Mouse (Mus musculus) spleen, adult 2 months (tissue): ENCODE measurements around the gene Ubac1. TPM values are rescaled to one million over a fixed set of nuclear protein-coding genes. Genes with fewer than 3 reads are reported as not detected.

Experiments used
- DNase-seq, 2 experiments: peaks; one replicate each; pipeline versions ENCODE4 v3.0.0 to v3.0.0-alpha.2; 2012 to 2021; ENCODE audit warnings: low spot score in 2 of 2, low read depth in 1 of 2
- H3K27ac ChIP-seq: fragments of 200-500 bp; 2 replicates; pipeline ENCODE4 v1.5.1; 2012; ENCODE audit warnings: low read length, inconsistent platforms; ENCODE audit not compliant: insufficient read depth
- H3K27me3 ChIP-seq: fragments of 200-500 bp; 2 replicates; pipeline ENCODE4 v1.6.1; 2012; ENCODE audit warnings: mild to moderate bottlenecking, moderate library complexity, low read length, inconsistent platforms; ENCODE audit not compliant: control insufficient read depth, insufficient read depth
- H3K36me3 ChIP-seq: fragments of 200-500 bp; 2 replicates; pipeline ENCODE4 v1.6.1; 2012; ENCODE audit warnings: mild to moderate bottlenecking, low read length, inconsistent platforms; ENCODE audit not compliant: control insufficient read depth, insufficient read depth
- H3K4me1 ChIP-seq: fragments of 200-500 bp; 2 replicates; pipeline ENCODE4 v1.6.1; 2011; ENCODE audit warnings: inconsistent platforms; ENCODE audit not compliant: control insufficient read depth, insufficient read depth, insufficient read length
- H3K4me3 ChIP-seq: fragments of 200-500 bp; 2 replicates; pipeline ENCODE4 v1.5.1; 2011; ENCODE audit warnings: mild to moderate bottlenecking, inconsistent platforms; ENCODE audit not compliant: insufficient read depth, insufficient read length; ENCODE audit errors: extremely low read depth
- CTCF ChIP-seq: fragments of 200-500 bp; IDR thresholded peaks from 2 replicates; pipeline ENCODE4 v1.5.1; 2011; ENCODE audit warnings: mild to moderate bottlenecking, inconsistent platforms; ENCODE audit not compliant: insufficient read depth, insufficient read length, insufficient replicate concordance; ENCODE audit errors: extremely low read depth
- POLR2A ChIP-seq: fragments of 200-500 bp; IDR thresholded peaks from 2 replicates; pipeline ENCODE4 v1.6.1; 2011; ENCODE audit warnings: low read depth, low read length, inconsistent platforms
- WGBS: fragments of 180-500 bp; shearing (Covaris S2); methylation state at CpG from one replicate; pipeline ENCODE4 v1.1.7; 2018; 5-methylcytosine and 5-hydroxymethylcytosine counted together
- polyA plus RNA-seq: library from polyadenylated mRNA; depleted of rRNA; stranded (reverse); fragments of >200 nt; gene quantifications from 2 replicates; pipeline ENCODE4 v1.2.3, GENCODE M21; 2012

Ubac1 gene
- polyA plus RNA-seq, 1 experiment, result 80.2 TPM

DNA sequence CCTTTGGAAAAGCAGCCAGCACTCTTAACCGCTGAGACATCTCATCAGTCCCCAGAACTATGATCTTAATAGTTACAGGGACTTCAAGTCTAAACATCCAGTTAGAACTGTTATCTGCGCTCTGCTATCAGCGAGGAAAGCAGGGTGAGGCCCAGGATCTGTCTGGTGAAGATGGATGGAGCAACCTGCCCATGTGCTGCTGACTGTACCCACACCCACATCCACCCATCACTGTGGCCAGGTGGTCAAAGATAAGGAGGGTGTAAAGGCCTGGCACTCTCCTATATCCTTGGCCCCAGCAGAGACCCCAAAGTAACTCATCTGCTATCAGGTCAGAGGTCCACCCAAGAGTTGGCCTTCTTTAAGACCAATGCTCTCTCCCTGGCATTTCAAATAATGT lies 7.9 kb downstream of the Ubac1 start:
- Histone ChIP-seq H3K4me1 (no peaks in the 10 kb centered on the region), H3K27ac (no peak overlapping the region), H3K4me3 (no peak overlapping the region), H3K27me3 (no peaks in the 10 kb centered on the region), H3K36me3 (peaks cover 30% of the 10 kb centered on the region)
- DNase-seq, result no peak
- TF ChIP-seq POLR2A, result no peak
- TF ChIP-seq CTCF, result no peak
- WGBS, result 87% methylated on average over 3 of the region's 3 CpGs

- TF ChIP-seq POLR2A (no peak), CTCF (no peak)
- H3K4me1 ChIP-seq, result no peaks in the 10 kb centered on the region
- H3K27me3 ChIP-seq, result no peaks in the 10 kb centered on the region
- no peak overlapping the region for H3K4me3 ChIP-seq
- WGBS, result 78% methylated on average over 1 of the region's 1 CpGs
- DNase-seq, result no peak
- H3K27ac ChIP-seq, result no peak overlapping the region
- H3K36me3 ChIP-seq, result peaks cover 48% of the 10 kb centered on the region
Observed at GRCm38 (mm10) chr2:26011420-26011819, 10.1 kb downstream of the Ubac1 start.

- no peak for TF ChIP-seq CTCF
- no peak for TF ChIP-seq POLR2A
- no peak for DNase-seq
- H3K36me3 ChIP-seq, result peaks cover 38% of the 10 kb centered on the region
Observed at GRCm38 (mm10) chr2:26002001-26002400, 19.5 kb downstream of the Ubac1 start.

DNA sequence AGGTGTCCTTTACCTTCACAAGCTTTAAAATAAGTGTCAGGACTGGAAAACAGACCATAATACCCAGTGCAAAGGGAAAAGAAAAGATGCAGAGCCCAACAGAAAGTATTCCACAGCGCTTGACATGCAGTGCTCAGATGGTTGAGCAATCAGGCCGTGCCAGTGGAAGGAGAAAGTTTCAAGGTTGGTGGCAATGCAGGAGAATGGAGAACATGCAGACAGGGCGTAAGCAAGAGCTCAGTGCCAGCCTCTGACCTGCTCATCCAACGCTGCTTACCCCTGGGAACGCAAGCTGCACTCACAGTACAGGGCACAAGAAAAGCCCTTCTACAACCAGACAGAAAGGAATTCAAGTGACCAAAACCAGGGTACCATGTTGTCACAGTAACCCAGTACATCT lies 20.4 kb downstream of the Ubac1 start:
- no peak for DNase-seq
- WGBS, result 94% methylated on average over 5 of the region's 5 CpGs
- Histone ChIP-seq H3K27me3 (no peaks in the 10 kb centered on the region), H3K4me1 (no peaks in the 10 kb centered on the region), H3K36me3 (peaks cover 33% of the 10 kb centered on the region), H3K27ac (no peak overlapping the region), H3K4me3 (no peak overlapping the region)
- TF ChIP-seq CTCF (no peak), POLR2A (no peak)

More at GRCm38 (mm10) chr2:26002001-26002400, 19.5 kb downstream of the Ubac1 start:
- WGBS, result 98% methylated on average over 2 of the region's 2 CpGs
- H3K4me1 ChIP-seq, result no peaks in the 10 kb centered on the region
- no peak overlapping the region for H3K27ac ChIP-seq
- no peaks in the 10 kb centered on the region for H3K27me3 ChIP-seq
- H3K4me3 ChIP-seq, result no peak overlapping the region

DNA sequence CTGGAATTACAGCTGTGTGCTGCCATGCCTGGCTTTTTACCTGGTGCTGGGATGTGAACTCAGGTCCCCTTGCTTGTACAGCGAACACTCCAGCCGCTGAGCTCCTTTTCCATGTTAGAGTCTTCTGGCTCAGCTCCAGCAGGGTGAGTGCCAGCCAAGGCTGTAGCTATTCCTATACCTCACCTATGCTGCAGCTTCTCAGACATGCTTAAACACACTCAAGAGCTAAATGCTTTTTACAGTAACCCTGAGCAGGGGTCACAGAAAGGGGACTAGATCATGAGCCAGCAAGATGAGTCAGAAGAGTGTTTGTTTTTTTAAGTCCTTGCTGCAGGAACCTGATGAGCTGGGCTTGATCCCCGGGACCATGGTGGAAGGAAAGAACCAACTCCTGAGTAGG lies 23.8 kb downstream of the Ubac1 start:
- no peak for TF ChIP-seq CTCF
- TF ChIP-seq POLR2A, result no peak
- Histone ChIP-seq H3K27me3 (no peaks in the 10 kb centered on the region), H3K36me3 (peaks cover 17% of the 10 kb centered on the region), H3K4me1 (no peaks in the 10 kb centered on the region), H3K4me3 (no peak overlapping the region), H3K27ac (no peak overlapping the region)
- DNase-seq, result no peak
- 86% methylated on average over 3 of the region's 3 CpGs for WGBS

GRCm38 (mm10) chr2:25994791-25995190 lies 26.8 kb downstream of the Ubac1 start:
- Histone ChIP-seq H3K27ac (no peak overlapping the region), H3K36me3 (peaks cover 11% of the 10 kb centered on the region), H3K27me3 (no peaks in the 10 kb centered on the region), H3K4me3 (no peak overlapping the region), H3K4me1 (no peaks in the 10 kb centered on the region)
- DNase-seq, result no peak
- 91% methylated on average over 3 of the region's 3 CpGs for WGBS
- no peak for TF ChIP-seq POLR2A
- TF ChIP-seq CTCF, result no peak

DNA sequence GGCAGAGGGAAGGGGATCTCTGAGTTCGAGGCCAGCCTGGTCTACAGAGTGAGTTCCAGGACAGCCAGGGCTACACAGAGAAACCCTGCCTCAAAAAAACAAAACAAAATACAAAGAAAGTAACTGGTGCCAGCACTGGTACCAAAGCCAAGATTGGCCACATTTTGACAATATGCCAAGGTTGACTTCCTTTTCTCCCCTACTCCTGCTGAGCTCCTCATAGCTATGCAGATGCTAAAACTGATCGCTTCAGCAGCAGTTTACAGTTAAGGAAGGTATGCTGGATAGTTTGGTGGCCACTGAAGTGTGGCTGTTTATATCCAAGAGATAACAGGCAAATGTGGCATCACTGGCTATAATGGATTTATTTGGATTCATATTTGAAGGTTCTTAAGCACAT lies 29.3 kb downstream of the Ubac1 start:
- no peak overlapping the region for H3K27ac ChIP-seq
- H3K27me3 ChIP-seq, result no peaks in the 10 kb centered on the region
- H3K4me1 ChIP-seq, result no peaks in the 10 kb centered on the region
- H3K36me3 ChIP-seq, result no peaks in the 10 kb centered on the region
- DNase-seq, result no peak
- TF ChIP-seq CTCF, result no peak
- no peak for TF ChIP-seq POLR2A
- H3K4me3 ChIP-seq, result no peak overlapping the region
- 16% methylated on average over 2 of the region's 2 CpGs for WGBS
